Mouse (Mus musculus) thymus, adult 18-20 months (tissue): Measurements from ENCODE around the gene Gfy.

Experiments
- DNase-seq, 2 experiments: peaks; one replicate each; pipeline ENCODE4 v3.0.0; 2022; ENCODE audit warnings: mixed read lengths in 2 of 2

Gene Gfy

DNA sequence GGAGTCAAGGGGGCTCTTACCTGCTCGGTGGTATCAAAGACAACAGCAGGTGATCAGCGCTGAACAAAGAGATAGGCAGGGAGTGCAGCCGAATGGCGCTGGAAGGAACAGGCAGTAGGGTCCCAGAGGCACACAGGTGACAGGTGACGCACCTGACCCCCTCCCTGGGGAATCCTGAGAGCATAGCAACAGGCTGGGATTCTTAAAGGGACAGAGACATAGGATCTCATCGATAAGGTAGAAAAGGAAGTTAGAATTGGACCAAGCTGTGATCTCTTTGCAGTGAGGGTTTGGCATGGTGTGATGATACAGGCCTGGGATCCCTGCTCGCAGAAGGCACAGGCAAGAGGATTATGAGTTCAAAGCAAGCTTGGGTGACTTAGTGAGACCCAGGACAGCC is at the start of gene Gfy:
Gfy (minus strand) TSS at position 101 of the 400 bp plus-strand sequence.
- DNase-seq, result no peak

DNA sequence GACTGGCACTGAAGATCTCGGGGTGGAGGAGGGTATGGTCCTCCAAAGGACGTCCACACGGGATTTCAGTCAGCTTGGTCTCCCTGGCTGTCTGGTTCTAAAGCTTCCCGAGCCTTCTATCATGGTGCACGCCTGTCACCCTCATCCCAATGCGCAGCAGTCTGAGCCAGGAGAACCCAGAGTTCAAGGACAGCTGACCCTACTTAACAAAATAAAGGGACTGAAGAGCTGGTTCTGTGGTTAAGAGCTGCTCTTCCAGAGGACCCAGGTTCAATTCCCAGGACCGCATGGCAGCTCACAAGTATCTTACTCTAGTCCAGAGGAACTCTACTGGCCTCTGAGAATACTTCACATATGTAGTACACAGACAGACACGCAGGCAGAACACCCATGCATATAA is 49.7 kb upstream of the Gfy start:
- no peak for DNase-seq

DNA sequence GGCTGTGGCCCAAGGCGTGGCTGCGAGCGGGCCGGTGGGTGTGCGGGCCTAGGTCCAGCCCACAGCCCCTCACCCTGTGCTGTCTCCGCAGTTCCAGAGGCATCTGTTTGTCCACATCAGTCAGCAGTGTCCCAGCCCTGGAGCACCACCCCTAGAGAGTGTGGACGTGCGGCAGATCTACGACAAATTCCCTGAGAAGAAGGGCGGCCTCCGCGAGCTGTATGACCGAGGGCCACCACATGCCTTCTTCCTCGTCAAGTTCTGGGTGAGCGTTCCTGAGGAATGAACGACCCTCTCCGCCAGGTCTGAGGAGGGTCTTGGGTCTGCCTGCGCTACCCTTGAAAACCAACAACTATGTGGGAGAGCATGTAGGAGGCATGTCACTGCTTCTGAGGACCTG is 49.2 kb upstream of the Gfy start:
- no peak for DNase-seq

DNA sequence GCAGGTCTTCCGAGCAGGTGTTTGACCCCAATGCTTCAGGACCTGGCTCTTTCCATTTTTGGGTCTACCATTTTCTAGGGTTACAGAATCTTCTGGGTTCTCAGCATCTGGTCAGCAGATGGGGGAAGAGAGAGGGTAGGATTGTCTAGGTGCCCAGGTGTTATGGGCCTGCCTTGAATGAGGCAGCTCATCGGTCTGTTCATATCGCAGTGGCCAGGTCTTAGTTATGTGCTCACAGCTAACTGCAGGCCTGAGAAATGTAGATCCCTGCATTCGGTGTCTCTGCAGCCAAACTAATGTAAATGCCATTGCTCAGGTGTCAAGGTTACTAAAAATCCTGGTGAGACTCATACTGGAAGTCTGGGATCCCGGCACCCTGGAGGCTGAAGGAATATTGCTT is 47.1 kb upstream of the Gfy start:
- DNase-seq, result no peak

DNA sequence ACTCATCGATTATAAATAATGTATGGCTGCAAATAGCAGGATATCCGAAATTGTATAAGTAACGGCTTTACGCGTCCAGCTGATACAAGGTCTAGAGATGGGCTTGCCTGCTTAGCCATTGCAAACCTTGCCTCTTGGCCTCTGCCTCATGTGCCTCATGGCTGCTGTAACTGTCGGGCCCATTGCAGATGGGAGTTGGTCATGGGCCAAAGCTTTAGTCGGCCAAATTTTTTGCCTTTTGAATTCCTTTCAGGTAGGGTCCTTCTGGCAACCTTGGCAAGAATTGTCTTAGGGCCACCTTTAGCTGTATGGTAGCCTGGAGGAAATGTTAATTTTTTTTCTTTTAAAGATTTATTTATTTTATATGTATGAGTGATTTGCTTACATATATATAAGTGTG is 45.5 kb upstream of the Gfy start:
- no peak for DNase-seq

DNA sequence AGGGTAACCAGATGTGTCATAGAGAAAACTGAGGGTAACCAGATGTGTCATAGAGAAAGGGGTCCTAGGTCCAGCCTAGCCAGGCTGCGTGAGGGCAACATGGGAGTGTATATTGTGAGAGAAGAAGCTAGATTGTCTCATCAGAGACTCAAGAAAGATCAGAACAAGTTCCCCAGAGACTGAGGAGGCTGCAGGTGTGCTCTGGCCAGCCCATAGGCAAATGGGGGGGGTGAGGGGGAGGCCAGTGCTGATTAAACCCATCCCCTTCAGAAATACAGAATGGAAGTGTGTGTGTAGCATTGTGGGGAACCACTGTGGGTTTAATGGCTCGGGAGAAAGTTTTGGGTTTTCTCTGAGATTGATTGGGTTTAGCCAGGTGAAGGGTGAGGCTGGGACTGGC is 42.3 kb upstream of the Gfy start:
- DNase-seq, result no peak

DNA sequence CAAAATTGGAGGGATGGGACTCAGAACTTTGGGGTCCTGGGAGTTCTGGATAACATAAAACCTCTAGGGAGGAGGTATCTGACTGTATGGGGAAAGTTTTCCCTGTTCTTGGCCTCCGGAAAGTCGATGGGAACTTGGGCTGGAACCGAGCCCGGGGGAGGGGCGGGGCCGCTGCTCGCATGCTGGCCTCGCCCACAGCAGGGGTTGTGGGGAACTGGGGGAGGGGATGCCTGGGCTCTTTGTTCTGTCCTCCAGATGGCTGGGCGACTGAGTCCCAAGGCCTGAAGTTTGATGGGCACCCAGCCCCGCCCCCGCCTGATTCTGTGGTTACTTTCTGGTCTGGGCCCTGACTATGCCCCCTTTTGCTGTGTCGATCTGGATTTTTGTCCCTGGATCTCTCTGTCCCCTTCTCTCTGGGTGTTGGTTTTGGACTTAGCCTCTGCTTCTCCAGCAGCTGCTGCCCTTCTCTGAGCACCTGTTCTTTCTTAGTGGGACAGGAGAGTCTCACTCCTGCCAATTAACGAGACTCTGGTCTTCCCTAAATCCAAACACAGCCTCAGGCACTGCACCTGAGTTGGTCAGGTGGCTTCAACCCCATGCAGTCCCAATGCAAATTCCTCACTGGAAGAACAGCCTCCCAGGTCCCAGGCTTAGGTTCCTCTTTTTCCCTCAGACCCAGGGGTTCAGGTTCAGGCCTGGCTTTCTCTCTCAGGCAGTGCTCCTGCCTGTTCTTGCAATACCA is 37.2 kb upstream of the Gfy start:
- DNase-seq, result no peak

DNA sequence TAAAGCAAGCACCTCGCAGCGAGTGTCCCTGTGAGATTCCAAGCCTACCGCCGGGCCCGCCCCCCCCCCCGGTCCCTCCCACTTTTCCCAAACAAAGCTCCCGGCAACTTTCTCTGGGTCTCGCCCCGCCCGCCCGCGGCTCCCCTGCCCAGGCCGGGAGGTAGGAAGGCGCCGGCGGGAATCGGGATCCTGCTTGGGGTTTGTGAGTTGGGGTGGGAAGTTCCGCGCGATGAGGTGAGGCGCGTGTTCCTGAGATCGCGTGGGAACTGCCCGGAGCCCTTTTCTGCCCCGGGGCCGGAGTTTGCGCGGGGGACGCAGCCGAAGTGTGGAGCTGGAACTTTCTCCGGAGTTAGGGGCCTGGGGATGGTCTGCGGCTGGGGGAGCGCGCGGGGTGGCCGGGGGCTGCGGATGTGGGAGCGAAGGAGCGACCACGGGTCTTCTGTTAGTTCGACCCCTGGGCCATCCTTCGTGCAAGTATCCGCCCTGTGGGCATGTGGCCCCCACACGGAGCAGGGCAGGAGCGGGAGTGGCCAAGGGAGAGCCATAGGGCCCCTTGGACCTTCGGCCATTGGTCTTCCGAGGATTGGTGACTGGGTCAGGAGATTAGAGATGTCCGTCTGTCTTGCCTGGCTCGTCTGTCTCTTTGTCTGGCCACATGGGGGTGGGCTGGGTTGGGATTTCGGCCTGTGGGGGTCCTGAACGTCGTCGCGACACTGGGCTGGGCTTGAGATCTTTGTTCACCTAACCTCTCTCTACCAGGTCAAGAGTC is 36.5 kb upstream of the Gfy start, which contains the start of gene Tead2:
Tead2 (plus strand) TSS at position 81 of the 769 bp plus-strand sequence.
- DNase-seq, result no peak

DNA sequence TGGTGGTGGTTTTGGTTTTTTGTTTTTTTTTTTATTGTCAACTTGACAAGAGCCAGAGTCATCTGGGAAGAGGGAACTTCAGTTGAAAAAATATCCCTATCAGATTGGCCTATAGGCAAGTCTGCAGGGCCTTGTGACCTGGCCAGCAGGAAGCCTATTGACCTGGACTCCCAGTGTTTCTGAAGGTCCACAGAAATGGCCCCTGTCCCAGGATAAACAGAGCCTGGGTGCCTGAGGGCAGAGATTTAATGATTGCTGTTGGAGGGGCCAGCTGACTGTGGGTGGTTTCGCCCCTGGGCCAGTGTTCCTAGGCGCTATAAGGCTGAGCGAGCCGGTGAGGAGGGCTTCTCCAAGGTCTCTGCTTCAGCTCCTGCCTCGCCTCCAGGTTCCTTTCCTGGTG is 34.3 kb upstream of the Gfy start:
- DNase-seq, result no peak

DNA sequence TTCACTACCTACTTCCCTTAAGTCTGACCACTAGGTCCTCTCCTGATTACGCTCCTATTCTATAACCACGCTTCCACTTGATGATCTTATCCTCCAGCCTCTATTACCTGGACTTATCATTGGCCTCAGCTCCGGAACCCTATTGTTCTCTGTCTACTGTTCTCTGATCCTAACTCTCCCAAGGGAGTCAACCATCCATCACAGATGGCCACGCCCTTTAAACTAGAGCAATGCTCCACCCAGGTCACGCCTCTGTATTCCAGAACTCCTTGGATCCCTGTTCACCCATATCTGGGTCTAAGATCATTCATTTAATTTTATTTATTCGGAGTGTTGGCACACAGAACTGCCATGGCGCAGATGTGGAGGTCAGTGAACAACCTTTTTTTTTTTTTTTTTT is 33.0 kb upstream of the Gfy start:
- no peak for DNase-seq

DNA sequence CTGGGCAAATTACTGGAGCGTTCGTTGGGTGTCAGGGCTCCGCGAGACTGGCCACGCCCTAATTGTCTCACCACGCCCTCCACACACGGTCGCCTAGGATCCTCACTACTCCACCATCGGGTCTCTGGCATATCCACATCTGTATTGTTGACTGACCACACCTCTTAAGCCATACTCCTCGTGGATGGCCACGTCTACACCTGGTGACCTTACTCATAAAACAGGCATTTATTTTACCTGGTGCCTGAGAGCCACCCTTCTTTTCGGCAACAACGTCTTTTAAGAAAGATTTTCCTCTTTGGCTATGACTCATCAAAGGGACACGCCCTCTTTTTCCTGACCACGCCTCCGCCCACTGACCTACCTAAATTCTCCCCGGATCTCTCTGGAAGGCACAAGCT is 32.5 kb upstream of the Gfy start, which contains the start of gene Dkkl1:
Dkkl1 (minus strand) TSS at position 297 of the 401 bp plus-strand sequence.
- DNase-seq, result no peak

DNA sequence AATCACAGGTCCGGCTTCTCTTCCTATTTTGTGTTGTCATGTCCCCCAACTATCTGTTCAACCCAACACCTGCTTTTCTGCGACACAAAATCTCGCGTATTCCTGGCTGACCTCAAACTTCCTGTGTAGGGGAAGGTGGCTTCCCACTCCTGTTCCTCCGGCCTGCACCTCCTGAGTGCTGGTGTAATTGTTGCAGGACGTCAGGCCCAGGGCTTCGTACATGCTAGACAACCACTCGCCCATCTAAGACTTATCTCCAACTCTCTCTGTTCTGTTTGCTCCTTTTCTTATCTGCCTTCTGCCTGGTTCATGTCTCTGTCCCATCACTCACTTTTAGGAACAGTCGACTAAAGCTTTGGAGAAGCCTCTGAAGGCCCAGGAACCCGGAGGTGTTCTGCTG is 31.7 kb upstream of the Gfy start:
- DNase-seq, result no peak

DNA sequence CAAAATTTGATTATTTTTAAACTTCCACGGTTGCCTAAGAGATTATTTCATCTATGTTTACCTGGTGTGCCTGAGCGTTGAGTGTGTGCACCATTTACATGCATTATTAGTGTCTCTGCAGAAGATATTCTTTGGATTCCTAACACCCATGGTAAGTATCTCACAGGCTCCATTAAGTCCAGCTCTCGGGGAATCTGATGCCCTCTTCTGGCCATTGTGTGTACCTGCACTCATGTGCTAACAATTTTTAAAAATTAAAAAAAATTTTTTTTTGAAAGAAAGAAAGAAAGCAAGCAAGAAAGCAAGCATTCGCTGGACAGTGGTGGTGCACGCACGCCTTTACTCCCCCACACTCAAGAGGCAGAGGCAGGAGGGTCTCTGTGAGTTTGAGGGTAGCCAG is 28.9 kb upstream of the Gfy start:
- DNase-seq, result no peak

DNA sequence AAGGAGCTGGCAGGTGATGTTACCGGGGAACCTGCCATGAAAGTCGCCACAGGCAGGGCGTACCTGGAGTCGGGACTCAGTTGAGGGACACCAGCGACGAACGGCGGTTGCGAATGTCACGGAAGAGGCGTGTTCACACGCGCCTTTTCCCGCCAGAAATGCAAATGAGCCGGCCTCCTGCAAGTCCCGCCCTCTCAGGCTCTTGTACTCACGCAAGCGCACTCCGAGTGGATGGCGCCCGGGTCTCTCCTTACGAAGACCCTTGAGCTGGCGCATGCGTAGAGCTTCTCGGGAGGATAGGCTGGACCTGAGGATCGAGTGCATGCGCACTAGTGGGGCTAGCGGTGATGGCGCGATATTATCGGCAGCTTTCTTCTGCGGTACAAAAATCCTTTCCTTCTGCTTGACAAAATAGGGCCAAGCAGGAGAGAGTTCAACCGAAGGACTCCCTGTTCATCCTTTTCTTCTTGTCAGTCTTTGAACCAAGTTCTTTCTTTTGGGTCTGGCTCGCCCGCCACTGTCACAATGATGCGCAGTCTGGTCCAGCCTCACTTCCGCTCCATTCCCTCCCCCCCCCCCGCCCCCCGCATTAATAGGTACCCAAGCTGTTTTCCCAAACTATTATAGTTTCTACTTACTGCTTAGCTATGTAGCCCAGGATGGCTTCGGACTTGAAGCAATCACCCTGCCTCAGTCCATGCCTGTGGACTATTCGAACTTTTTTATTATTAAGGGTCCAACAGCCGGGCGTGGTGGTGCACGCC is 25.2 kb upstream of the Gfy start, which contains the start of gene Ccdc155:
Ccdc155 (minus strand) TSS at position 513 of the 764 bp plus-strand sequence.
- DNase-seq, result peak; percentile 91 to 95

DNA sequence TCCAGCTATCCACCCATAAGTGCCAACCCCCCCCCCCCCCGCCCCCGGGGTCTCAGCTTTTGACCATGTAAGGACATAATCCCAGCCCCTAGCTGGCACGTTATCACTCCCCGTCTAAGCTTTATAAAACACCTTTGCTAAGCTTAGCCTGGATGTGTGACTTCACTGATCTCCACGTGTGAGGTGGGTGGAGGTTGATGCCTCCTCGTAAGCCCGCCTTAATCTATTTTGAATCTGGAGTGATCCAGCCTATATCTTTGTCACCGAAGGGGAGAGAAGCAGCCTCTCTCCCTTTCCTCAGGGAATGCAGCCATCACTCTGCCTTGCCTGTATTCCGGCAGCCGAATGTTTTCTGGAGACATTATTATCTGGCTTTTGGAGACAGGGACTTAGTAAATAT is 23.3 kb upstream of the Gfy start:
- DNase-seq, result no peak

DNA sequence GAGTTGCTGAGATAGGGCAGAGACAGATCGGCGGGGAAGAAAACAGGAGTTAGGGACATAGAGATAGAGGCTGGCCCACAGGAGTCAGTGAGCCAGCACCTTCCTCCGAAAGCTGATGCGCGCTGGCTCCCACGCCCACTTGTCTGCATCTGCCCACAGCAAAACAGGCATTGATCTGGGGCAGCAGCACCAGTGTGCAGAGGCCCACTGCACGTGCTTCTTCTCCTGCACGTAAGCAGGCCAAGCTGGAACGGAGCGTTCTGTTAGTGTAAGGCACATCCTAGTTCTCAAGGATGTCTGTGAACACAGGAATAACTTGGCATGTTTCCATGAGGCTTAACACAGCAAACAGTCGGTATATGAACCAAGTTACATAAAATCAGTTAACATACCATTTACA is 19.6 kb upstream of the Gfy start:
- no peak for DNase-seq

DNA sequence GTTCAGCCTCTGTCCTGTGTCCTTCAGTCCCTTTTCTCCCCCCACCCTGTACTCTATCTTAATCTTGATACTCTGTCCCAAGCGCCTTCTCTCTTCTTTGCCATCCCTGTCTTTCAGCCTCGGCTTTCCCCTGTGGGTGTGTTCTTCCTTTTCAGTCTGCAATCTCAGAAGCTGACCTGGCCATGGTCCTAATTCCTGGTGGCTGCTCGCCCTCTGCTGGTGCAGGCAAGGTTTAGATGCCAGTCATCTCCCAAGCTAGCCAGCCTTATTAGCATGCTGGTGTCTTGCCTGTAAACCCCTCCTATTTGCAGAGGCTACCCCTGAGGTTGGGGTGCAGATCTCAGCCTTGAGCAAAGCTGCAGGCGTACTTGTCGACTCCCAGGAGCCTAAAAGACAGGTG is 19.1 kb upstream of the Gfy start:
- no peak for DNase-seq

DNA sequence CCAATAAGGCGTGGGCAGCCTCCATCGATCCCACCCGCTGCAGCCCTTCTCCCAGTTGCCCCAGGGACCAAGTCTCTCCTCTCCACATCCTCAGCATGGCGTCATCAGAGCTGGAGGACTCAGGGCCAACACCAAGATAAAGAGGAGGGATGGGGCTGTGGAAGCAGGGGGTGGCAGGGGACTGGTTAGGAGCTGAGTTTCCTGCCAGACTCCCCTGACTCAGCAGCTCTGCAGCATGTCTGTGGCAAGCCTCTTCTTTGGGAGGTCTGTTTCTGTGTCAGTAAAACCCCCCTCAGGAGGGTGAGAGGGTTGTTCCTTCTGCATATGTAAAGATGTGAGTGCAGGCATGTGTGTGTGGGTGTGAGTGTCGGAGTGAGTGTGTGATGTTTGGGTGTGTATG is 17.6 kb upstream of the Gfy start:
- no peak for DNase-seq

DNA sequence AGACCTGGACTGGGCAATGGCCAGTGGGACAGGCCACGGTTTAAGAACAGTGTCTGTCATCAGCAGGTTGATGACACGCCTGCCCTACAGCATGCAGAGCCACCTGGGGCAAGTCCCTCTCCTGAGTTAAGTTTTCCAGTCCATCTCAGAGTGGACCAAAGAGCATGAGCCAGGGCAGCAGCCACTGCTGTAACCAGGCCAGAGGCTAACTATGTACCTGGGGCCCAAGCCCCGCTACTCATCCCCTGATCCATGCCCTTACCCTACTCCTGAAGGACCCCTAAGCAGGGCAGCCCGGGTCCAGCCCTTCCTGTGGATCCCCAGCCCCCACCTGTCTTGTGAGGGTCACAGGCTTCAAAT is 16.8 kb upstream of the Gfy start:
- DNase-seq, result no peak

DNA sequence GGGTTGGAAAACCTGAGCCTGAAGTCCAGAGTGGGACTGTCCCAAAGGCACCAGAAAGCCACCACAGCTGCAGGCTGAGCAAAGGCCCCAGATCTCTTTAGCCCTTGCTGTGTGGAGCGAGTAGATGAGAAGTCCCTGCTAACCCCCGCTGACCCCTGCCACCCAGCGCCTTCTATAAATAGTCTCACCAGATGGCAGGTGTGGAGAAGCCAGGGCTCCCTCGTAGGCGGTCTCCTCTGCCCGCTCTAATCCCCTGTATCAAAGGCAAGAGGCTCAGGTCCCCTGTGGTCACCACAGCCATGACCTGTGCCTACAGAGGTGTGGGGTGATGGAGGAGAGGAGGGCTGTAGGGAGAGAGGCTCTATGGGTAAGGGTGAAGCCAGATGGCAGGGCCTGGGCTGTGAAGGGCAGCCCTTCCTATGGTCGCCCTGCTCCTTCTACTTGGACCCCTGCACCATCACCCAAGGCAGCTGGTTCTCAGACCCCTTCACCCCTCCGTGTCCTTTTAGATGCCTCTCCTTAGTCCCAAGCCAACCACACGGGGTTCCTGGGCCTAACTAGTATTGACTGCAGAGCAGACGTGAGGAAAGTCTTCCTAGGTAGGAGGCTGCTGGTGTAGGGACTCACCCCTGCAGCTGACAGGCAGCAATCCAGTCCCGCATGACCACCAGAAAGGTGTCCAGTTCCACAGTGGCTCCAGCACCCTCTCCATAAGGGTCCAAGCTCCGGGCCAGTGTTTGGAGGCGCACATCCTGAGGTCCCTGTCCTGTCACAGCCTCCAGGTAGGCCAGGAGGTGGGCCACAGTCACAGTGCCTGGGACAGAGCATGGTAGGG is 16.2 kb upstream of the Gfy start:
- DNase-seq, result no peak

DNA sequence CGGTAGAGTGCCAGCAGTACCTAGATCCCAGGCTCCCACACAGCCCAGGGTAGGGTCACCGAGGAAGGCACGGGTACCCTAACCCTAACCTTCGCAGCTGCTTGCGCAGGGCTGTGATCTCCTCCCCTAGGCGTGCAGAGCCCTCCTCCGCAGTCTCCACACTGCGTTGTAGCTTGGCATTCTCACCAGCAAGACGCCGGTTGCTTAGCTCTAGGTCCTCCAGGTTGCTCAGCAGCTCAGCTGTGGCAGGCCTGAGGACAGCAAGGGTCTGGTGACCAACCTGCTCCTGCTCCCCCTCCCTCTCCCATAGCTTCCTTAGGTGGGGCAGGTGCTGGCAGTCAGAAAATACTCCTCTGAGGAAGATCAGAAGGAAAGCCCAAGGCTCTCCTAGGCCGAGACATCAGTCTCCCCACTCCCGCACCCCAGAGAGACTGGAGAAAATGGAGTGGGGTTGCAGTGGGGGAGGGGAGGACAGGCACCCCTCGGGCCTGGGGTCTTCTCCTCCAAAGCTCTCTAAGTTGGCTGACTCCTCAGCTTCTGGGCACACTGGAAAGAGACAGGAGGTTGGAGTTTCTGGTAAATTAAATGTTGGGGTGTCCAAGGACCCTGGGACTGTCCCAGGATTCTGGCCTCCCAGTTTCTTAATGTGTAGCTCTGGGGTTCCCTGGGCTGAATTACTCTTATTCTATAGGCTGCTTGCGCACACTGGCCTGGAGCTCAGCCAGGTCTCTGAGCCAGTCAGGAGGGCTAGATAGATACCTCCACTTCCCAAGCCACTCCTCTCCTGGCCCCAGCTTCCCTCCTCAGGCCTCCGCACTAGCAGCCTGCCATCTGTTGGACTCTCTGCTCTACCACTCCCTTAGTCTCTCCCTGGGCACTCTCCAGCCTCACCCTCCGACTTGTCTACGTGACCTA is 14.8 kb upstream of the Gfy start:
- DNase-seq, result no peak

DNA sequence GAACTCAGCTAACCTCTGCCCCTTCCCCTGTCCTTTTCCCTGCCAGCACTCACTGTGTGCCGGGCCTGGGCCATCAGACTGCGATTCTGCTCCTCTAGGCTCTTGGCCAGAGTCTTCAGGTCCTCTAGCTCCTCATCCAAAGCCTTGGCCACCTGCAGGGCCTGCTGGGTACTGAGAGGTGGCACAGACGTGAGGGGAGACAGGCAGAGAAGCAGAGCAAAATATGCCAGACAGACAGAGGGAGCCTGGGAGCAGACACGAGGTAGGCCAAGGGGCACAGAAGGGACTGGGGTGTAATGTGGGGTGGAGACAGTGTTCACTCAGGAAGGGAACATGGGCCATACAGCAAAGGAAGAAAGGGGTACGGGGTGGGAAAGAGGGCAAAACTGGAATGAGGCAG is 14.0 kb upstream of the Gfy start:
- no peak for DNase-seq
